Mouse (Mus musculus) heart, embryonic 14.5 days (tissue): ENCODE results near the gene Cobl. TPM values are rescaled to one million over a fixed set of nuclear protein-coding genes. Genes with fewer than 3 reads are reported as not detected.

Source experiments
- ATAC-seq: fragments of 200-750 bp; cut with Nextera tagmentation; 2 replicates; pipeline ENCODE4 v1.8.0; 2017; ENCODE audit warnings: low read depth, moderate TSS enrichment; ENCODE audit not compliant: insufficient number of reproducible peaks, insufficient read depth, low FRiP score
- H3K27ac ChIP-seq, 2 experiments: fragments of 200-500 bp in 1 of 2; fragments of 300-500 bp in 1 of 2; sonication (generic) in 1 of 2; replicated peaks in 1 of 2; 2 replicates each; pipeline ENCODE4 v1.5.1; 2012 to 2014; ENCODE audit warnings: low read depth in 2 of 2, low read length in 2 of 2, control low read depth in 1 of 2, mild to moderate bottlenecking in 1 of 2, mixed read lengths in 1 of 2; ENCODE audit not compliant: control insufficient read depth in 1 of 2, insufficient read depth in 1 of 2
- H3K27me3 ChIP-seq: fragments of 300-500 bp; sonication (generic); 2 replicates; pipeline ENCODE4 v1.6.1; 2014; ENCODE audit warnings: mild to moderate bottlenecking, low read length, control low read depth; ENCODE audit not compliant: control insufficient read depth, insufficient read depth
- H3K36me3 ChIP-seq: fragments of 300-500 bp; sonication (generic); 2 replicates; pipeline ENCODE4 v1.6.1; 2014; ENCODE audit warnings: mild to moderate bottlenecking, control low read depth, low read length, mixed read lengths; ENCODE audit not compliant: control insufficient read depth, insufficient read depth
- H3K4me1 ChIP-seq, 2 experiments: fragments of 200-500 bp in 1 of 2; fragments of 300-500 bp in 1 of 2; sonication (generic) in 1 of 2; 2 replicates each; pipeline ENCODE4 v1.6.1; 2012 to 2014; ENCODE audit warnings: low read length in 2 of 2, control low read depth in 1 of 2, mixed read lengths in 1 of 2; ENCODE audit not compliant: control insufficient read depth in 2 of 2, insufficient read depth in 2 of 2
- H3K4me2 ChIP-seq: fragments of 300-500 bp; sonication (generic); 2 replicates; pipeline ENCODE4 v1.6.1; 2014; ENCODE audit warnings: mild to moderate bottlenecking, low read length
- H3K4me3 ChIP-seq, 2 experiments: fragments of 200-500 bp in 1 of 2; fragments of 300-500 bp in 1 of 2; sonication (generic) in 1 of 2; 2 replicates each; pipeline ENCODE4 v1.5.1; 2012 to 2014; ENCODE audit warnings: low read length in 2 of 2, mild to moderate bottlenecking in 2 of 2, control low read depth in 1 of 2, low read depth in 1 of 2, moderate library complexity in 1 of 2; ENCODE audit not compliant: control insufficient read depth in 1 of 2, insufficient read depth in 1 of 2
- H3K9ac ChIP-seq: fragments of 300-500 bp; sonication (generic); 2 replicates; pipeline ENCODE4 v1.6.1; 2014; ENCODE audit warnings: mild to moderate bottlenecking, low read length
- H3K9me3 ChIP-seq: fragments of 300-500 bp; sonication (generic); 2 replicates; pipeline ENCODE4 v1.6.1; 2016; ENCODE audit warnings: low read length, control low read depth; ENCODE audit not compliant: control insufficient read depth
- WGBS: fragments of 180-500 bp; shearing (Covaris S2); extraction: QIAGEN DNeasy Blood & Tissue Kit; methylation state at CpG from one replicate; pipeline ENCODE4 v1.1.7; 2014; 5-methylcytosine and 5-hydroxymethylcytosine counted together
- polyA plus RNA-seq: library from polyadenylated mRNA; unstranded; fragments of >200 nt; fragmentation: Nextera tagmentation; extraction: Ambion mirVana; gene quantifications from 2 replicates; pipeline ENCODE4 v1.2.1, GENCODE M21; 2014

The Cobl gene
- polyA plus RNA-seq, 1 experiment from 2014 or later = 46.4 TPM

- 13% methylated on average over 2 of the region's 2 CpGs for WGBS
- no peak overlapping the region for H3K9ac ChIP-seq
- H3K9me3 ChIP-seq = no peaks in the 10 kb centered on the region
- peak; percentile 81 for ATAC-seq
- no peak overlapping the region for H3K4me3 ChIP-seq
- H3K27ac ChIP-seq = no peak overlapping the region
- no peaks in the 10 kb centered on the region for H3K36me3 ChIP-seq
- H3K4me1 ChIP-seq = peaks cover 4 to 12% of the 10 kb centered on the region in 2 experiments
- no peak overlapping the region for H3K4me2 ChIP-seq
- H3K27me3 ChIP-seq = no peaks in the 10 kb centered on the region
Observed at GRCm38 (mm10) chr11:12359336-12360000, 105.3 kb downstream of the Cobl start.

- H3K36me3 ChIP-seq = no peaks in the 10 kb centered on the region
- ATAC-seq = no peak
- H3K9me3 ChIP-seq = no peaks in the 10 kb centered on the region
- H3K27ac ChIP-seq = peak overlapping the region; percentile 9 to 14; a peak in 1 of 4 replicates
- no peak overlapping the region for H3K9ac ChIP-seq
- H3K4me1 ChIP-seq = peaks cover 4 to 12% of the 10 kb centered on the region in 2 experiments
- WGBS = 50% methylated on average over 4 of the region's 4 CpGs
- no peak overlapping the region for H3K4me2 ChIP-seq
- no peak overlapping the region for H3K4me3 ChIP-seq
- no peaks in the 10 kb centered on the region for H3K27me3 ChIP-seq
Observed at GRCm38 (mm10) chr11:12358602-12359001, 106.2 kb downstream of the Cobl start.

GRCm38 (mm10) chr11:12355681-12356080 lies 109.1 kb downstream of the Cobl start:
- ATAC-seq = no peak
- Histone ChIP-seq H3K4me1 (peaks cover 4 to 12% of the 10 kb centered on the region in 2 experiments), H3K4me3 (no peak overlapping the region), H3K36me3 (no peaks in the 10 kb centered on the region), H3K9ac (no peak overlapping the region), H3K4me2 (no peak overlapping the region), H3K27ac (no peak overlapping the region), H3K27me3 (no peaks in the 10 kb centered on the region), H3K9me3 (no peaks in the 10 kb centered on the region)
- WGBS = 72% methylated on average over 3 of the region's 3 CpGs

DNA sequence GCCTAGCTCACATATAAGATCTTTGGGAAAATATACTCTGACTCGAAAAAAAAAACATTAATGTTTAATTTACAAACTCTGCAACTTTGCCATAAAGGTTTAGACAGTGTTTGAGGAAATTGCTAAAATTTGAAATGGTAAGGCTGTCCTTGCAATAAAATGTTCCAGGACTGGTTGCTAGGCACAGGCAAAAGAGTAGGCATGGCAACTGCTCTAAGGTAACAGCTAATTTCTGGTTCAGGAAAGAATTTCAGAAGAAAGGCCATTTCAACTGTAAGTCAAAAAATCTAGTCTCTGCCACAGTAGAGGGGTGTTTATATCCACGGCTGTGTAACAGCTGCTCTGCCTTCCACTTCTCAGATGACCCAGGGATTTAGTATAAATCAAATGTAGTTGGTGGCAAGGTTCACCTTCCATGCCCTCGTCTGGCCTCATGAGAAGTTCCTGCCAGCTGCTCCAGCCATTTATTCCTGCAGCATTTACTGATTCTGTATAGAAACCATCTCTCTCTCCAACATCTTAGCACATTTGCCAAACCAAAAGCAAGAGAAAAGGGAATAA lies 113.7 kb downstream of the Cobl start:
- H3K4me3 ChIP-seq = no peak overlapping the region
- no peak overlapping the region for H3K4me2 ChIP-seq
- ATAC-seq = no peak
- H3K9ac ChIP-seq = no peak overlapping the region
- no peaks in the 10 kb centered on the region for H3K9me3 ChIP-seq
- H3K4me1 ChIP-seq = peaks cover 0 to 2% of the 10 kb centered on the region in 2 experiments; a peak in 1 of 4 replicates
- H3K27me3 ChIP-seq = no peaks in the 10 kb centered on the region
- no peaks in the 10 kb centered on the region for H3K36me3 ChIP-seq
- no peak overlapping the region for H3K27ac ChIP-seq
- 68% methylated on average over 3 of the region's 3 CpGs for WGBS

- Histone ChIP-seq H3K4me2 (no peak overlapping the region), H3K27me3 (no peaks in the 10 kb centered on the region), H3K9ac (no peak overlapping the region), H3K4me1 (peaks cover 0 to 2% of the 10 kb centered on the region in 2 experiments; a peak in 1 of 4 replicates), H3K9me3 (no peaks in the 10 kb centered on the region), H3K27ac (no peak overlapping the region), H3K4me3 (no peak overlapping the region), H3K36me3 (no peaks in the 10 kb centered on the region)
- no peak for ATAC-seq
- WGBS = 64% methylated on average over 1 of the region's 1 CpGs
Observed at GRCm38 (mm10) chr11:12350086-12350485, 114.7 kb downstream of the Cobl start.

GRCm38 (mm10) chr11:12346486-12346885 lies 118.3 kb downstream of the Cobl start:
- Histone ChIP-seq H3K27me3 (no peaks in the 10 kb centered on the region), H3K27ac (no peak overlapping the region)
- 49% methylated on average over 2 of the region's 2 CpGs for WGBS

DNA sequence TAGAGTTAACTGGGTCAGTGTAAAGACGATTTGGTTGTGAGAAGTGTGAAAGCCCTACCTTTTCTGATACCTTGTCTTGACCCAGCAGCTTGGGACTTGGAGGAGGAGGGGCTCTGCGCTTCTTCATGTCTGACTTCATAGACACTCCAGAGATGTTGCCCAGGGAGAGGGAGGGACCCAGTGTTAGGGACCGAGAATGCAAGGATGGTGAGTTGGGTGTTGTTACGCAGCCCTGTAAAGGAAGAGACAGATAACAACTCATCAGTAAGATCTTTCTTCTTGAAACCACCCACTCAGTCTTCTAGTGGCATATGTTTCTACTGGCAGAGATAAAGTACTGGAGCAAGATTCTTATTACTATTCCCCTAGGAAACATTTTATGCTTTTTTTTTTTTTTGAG lies 121.1 kb downstream of the Cobl start:
- H3K27ac ChIP-seq = no peak overlapping the region
- H3K27me3 ChIP-seq = no peaks in the 10 kb centered on the region
- 0 out of 4 replicates have a peak, but pooled peaks cover 2 to 8% of the 10 kb centered on the region in 2 experiments for H3K4me1 ChIP-seq
- ATAC-seq = no peak
- 67% methylated on average over 4 of the region's 4 CpGs for WGBS
- no peaks in the 10 kb centered on the region for H3K36me3 ChIP-seq
- no peaks in the 10 kb centered on the region for H3K9me3 ChIP-seq
- no peak overlapping the region for H3K9ac ChIP-seq
- H3K4me2 ChIP-seq = no peak overlapping the region
- H3K4me3 ChIP-seq = no peak overlapping the region

More at GRCm38 (mm10) chr11:12346486-12346885, 118.3 kb downstream of the Cobl start:
- no peaks in the 10 kb centered on the region for H3K9me3 ChIP-seq
- no peak overlapping the region for H3K9ac ChIP-seq
- H3K4me2 ChIP-seq = no peak overlapping the region
- no peak for ATAC-seq
- H3K4me1 ChIP-seq = peaks cover 3 to 8% of the 10 kb centered on the region in 2 experiments; a peak in 1 of 4 replicates
- no peak overlapping the region for H3K4me3 ChIP-seq
- H3K36me3 ChIP-seq = no peaks in the 10 kb centered on the region
